Mouse (Mus musculus) heart, embryonic 11.5 days (tissue): ENCODE data around the gene Rab42. TPM values are rescaled to one million over a fixed set of nuclear protein-coding genes. Genes with fewer than 3 reads are reported as not detected.

Experiments used
- ATAC-seq: fragments of 200-750 bp; cut with Nextera tagmentation; replicated peaks from 2 replicates; pipeline ENCODE4 v1.8.0; 2017; ENCODE audit warnings: moderate library complexity; ENCODE audit not compliant: insufficient number of reproducible peaks, low FRiP score, low TSS enrichment
- H3K27ac ChIP-seq: fragments of 300-500 bp; sonication (generic); 2 replicates; pipeline ENCODE4 v1.5.1; 2014; ENCODE audit warnings: mild to moderate bottlenecking, low read depth, low read length
- H3K27me3 ChIP-seq: fragments of 300-500 bp; sonication (generic); 2 replicates; pipeline ENCODE4 v1.6.1; 2014; ENCODE audit warnings: mild to moderate bottlenecking, low read length, mixed read lengths; ENCODE audit not compliant: control insufficient read depth, insufficient read depth
- H3K36me3 ChIP-seq: fragments of 300-500 bp; sonication (generic); 2 replicates; pipeline ENCODE4 v1.6.1; 2014; ENCODE audit warnings: mild to moderate bottlenecking, low read length, moderate library complexity, mixed read lengths; ENCODE audit not compliant: control insufficient read depth, insufficient read depth
- H3K4me1 ChIP-seq: fragments of 300-500 bp; sonication (generic); 2 replicates; pipeline ENCODE4 v1.6.1; 2014; ENCODE audit warnings: low read length; ENCODE audit not compliant: control insufficient read depth, insufficient read depth
- H3K4me2 ChIP-seq: fragments of 300-500 bp; sonication (generic); 2 replicates; pipeline ENCODE4 v1.6.1; 2014; ENCODE audit warnings: mild to moderate bottlenecking, moderate library complexity
- H3K4me3 ChIP-seq: fragments of 300-500 bp; sonication (generic); 2 replicates; pipeline ENCODE4 v1.5.1; 2014; ENCODE audit warnings: low read depth, low read length
- H3K9ac ChIP-seq: fragments of 300-500 bp; sonication (generic); 2 replicates; pipeline ENCODE4 v1.6.1; 2014; ENCODE audit warnings: mild to moderate bottlenecking, low read depth, low read length, moderate library complexity
- H3K9me3 ChIP-seq: fragments of 300-500 bp; sonication (generic); replicated peaks from 2 replicates; pipeline ENCODE4 v1.6.1; 2016; ENCODE audit warnings: low read length; ENCODE audit not compliant: control insufficient read depth
- WGBS: fragments of 180-500 bp; shearing (Covaris S2); extraction: QIAGEN DNeasy Blood & Tissue Kit; methylation state at CpG from one replicate; pipeline ENCODE4 v1.1.7; 2014; ENCODE audit not compliant: insufficient replicate concordance; 5-methylcytosine and 5-hydroxymethylcytosine counted together
- polyA plus RNA-seq: library from polyadenylated mRNA; unstranded; fragments of >200 nt; fragmentation: Nextera tagmentation; extraction: Ambion mirVana; gene quantifications from 2 replicates; pipeline ENCODE4 v1.2.1, GENCODE M21; 2014

Gene Rab42
- polyA plus RNA-seq, 1 experiment from 2014 or later = 0.57 TPM

DNA sequence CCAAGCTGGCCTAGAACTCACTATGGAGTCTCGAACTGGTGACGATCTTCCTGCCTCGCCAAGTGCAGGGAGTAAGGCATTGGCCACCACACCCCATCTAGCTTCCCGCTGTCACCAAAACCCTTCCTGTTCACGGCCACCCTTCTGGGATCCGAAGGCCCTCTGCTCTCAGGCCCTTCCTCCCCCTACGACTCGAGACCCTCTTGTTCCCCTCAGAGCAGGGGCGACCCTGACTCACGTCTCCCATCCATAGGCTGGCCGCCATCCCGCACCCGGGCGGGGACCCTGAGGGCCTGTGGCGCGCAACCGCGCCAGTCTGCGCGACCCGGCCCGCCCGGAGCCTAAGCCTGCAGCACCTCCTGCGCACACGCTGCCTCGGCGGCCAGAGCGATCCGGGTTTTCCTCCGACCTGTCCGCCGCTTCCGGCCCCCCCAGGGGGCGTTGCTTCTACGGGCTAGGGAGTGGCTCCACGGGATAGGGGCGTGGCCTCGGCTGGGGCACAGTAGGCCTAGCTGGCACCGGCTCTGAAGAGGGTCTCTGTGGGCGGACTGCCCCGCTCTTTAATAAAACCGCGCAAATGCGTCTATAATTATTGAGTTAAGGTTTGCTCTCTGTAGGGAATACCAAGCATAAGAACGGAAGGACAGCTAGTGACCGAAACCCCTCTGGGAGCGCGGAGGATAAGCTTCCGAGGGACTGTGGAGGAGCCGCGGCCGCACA, 26.1 kb upstream of the Rab42 start, which contains the start of gene Trnau1ap:
Trnau1ap (minus strand) TSS at position 424 of the 720 bp plus-strand sequence.
- peak within 1 kb of the TSS; percentile 68 for H3K4me2 ChIP-seq
- ATAC-seq = peak; percentile 96
- WGBS = under 1% methylated on average over 52 of the region's 52 CpGs
- H3K4me3 ChIP-seq = peak within 1 kb of the TSS; percentile 86
- H3K9ac ChIP-seq = peak within 1 kb of the TSS; percentile 91
- no peaks in the 10 kb centered on the region for H3K27me3 ChIP-seq
- H3K9me3 ChIP-seq = no peaks in the 10 kb centered on the region
- peak within 1 kb of the TSS; percentile 91 for H3K27ac ChIP-seq
- H3K36me3 ChIP-seq = peaks cover 22% of the 10 kb centered on the region
- H3K4me1 ChIP-seq = peaks cover 7% of the 10 kb centered on the region

DNA sequence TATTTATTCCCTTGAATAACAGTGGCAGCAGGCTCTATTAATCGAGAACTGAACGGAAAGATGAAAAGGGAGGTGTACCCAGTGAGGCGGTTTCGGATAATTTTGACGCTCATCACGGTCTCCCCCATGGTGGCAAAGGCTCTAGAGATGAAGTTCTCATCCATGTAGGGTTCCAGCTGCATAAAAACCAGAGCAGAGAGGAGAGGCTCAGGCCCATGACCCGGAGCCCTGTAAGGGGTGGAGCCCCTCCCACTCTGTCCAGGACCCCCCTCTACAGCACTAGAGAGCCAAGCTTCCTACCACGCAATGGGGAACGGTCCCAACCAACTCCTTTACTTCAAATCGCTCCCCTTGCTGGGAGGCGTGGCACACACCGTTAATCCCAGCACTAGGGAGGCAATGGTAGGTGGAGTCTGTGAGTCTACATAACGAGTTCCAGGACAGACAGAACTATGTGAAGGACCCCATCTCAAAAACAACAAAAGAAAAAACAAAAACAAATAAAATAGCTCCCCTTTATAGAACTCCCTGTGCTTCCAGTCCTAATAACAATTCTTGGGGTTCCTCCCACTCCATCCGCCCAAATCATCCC, 25.3 kb upstream of the Rab42 start:
- H3K27ac ChIP-seq = peak overlapping the region; percentile 91; the same call in 1 of the 2 replicates

DNA sequence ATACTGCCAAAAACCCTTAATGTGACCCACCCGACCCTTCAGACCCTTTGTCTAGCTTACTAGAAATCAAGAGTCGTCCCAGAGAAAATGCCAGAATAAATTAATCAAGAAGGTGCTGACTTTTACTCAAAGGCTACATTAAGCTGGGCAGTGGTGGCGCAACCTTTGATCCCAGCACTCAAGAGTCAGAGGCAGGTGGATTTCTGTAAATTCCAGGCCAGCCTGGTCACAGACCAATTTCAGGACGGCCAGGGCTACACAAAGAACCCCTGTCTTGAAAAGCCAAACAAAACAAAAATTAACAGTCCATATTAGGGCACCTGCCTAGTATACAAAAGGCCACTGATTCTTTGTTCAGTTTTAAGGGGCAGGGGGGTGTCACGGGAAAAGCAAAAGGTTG, 23.3 kb upstream of the Rab42 start:
- Histone ChIP-seq H3K9me3 (no peaks in the 10 kb centered on the region), H3K4me2 (no peak overlapping the region), H3K4me3 (no peak overlapping the region), H3K27me3 (no peaks in the 10 kb centered on the region), H3K9ac (no peak overlapping the region), H3K4me1 (peaks cover 7% of the 10 kb centered on the region), H3K36me3 (peaks cover 20% of the 10 kb centered on the region), H3K27ac (no peak overlapping the region)
- no peak for ATAC-seq
- WGBS = 83% methylated on average over 5 of the region's 5 CpGs

More for the DNA sequence above, 25.3 kb upstream of the Rab42 start:
- Histone ChIP-seq H3K4me2 (peak overlapping the region; percentile 68), H3K4me3 (peak overlapping the region; percentile 86), H3K9me3 (no peaks in the 10 kb centered on the region), H3K27me3 (no peaks in the 10 kb centered on the region), H3K36me3 (peaks cover 16% of the 10 kb centered on the region), H3K9ac (peak overlapping the region; percentile 91), H3K4me1 (peaks cover 7% of the 10 kb centered on the region)
- 46% methylated on average over 14 of the region's 14 CpGs for WGBS
- ATAC-seq = no peak

DNA sequence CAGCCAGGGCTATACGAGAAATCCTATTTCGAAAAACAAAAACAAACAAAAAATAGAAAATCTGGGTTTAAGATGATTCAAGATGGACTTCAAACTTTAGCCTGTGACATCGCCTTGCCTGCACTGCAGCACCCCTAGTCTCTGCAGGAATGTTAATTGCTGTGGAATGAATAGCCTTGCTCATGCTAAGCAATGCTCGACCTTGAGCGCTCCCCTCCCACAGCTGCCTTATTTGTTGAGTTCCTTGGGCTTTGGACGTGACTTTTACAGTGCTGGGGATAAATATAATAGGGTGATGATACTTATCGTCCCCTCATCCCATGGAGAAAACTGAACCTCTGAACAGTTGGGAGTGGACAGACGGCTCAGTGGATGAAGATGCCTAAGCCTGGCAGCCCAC, 12.5 kb upstream of the Rab42 start:
- 75% methylated on average over 8 of the region's 8 CpGs for WGBS
- Histone ChIP-seq H3K4me3 (no peak overlapping the region), H3K27ac (no peak overlapping the region)

DNA sequence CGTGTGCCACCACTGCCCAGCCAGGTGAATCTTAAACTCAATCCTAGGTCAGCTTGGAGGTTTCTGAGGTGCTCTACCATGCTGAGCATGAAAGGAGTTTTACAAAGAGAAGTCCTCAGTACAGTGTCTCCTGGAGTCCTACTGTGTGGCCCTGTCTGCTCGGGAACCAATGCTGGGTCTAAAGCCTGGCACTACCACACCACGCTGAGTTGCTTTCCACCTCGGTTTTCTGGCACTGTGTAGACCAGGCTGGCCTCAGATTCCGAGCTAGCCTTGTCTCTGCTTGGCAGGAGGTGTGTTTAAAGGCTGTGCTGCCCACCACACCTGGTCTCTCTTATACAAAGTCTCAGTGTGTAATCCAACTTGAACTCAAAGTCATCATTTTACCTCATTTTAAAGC, 9.4 kb upstream of the Rab42 start:
- peaks cover 11% of the 10 kb centered on the region for H3K4me1 ChIP-seq
- no peak overlapping the region for H3K27ac ChIP-seq
- no peak overlapping the region for H3K4me3 ChIP-seq
- 80% methylated on average over 5 of the region's 5 CpGs for WGBS
- H3K36me3 ChIP-seq = peaks cover 25% of the 10 kb centered on the region
- H3K9me3 ChIP-seq = no peaks in the 10 kb centered on the region
- H3K9ac ChIP-seq = no peak overlapping the region
- H3K4me2 ChIP-seq = no peak overlapping the region
- ATAC-seq = no peak
- no peaks in the 10 kb centered on the region for H3K27me3 ChIP-seq

More for the DNA sequence above, 12.5 kb upstream of the Rab42 start:
- Histone ChIP-seq H3K4me1 (no peaks in the 10 kb centered on the region), H3K9ac (no peak overlapping the region), H3K27me3 (no peaks in the 10 kb centered on the region), H3K4me2 (no peak overlapping the region), H3K36me3 (peaks cover 31% of the 10 kb centered on the region), H3K9me3 (no peaks in the 10 kb centered on the region)
- no peak for ATAC-seq

DNA sequence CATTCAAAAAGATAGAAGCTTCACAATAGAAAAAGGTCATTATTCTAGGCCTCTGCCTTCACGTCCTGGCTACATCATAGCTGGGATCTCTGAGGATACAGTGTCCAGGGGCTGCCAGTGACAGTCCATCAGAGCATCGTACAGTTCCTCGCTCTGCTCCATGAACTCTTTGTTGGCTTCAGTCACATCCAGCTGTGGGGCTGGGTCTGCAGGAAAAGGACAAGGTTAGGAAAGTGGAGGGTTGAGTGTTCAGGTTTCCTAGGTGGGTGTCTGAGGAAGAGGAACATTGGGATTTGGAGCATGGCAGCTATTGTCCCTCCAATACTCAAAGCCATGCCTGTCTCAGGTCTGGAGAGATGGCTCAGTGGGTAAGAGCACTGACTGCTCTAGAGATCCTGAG, 8.6 kb upstream of the Rab42 start:
- 48% methylated on average over 3 of the region's 3 CpGs for WGBS
- no peak for ATAC-seq
- Histone ChIP-seq H3K36me3 (peaks cover 25% of the 10 kb centered on the region), H3K4me2 (no peak overlapping the region), H3K9ac (no peak overlapping the region), H3K9me3 (no peaks in the 10 kb centered on the region), H3K27me3 (no peaks in the 10 kb centered on the region), H3K27ac (no peak overlapping the region), H3K4me3 (no peak overlapping the region), H3K4me1 (peaks cover 11% of the 10 kb centered on the region)

DNA sequence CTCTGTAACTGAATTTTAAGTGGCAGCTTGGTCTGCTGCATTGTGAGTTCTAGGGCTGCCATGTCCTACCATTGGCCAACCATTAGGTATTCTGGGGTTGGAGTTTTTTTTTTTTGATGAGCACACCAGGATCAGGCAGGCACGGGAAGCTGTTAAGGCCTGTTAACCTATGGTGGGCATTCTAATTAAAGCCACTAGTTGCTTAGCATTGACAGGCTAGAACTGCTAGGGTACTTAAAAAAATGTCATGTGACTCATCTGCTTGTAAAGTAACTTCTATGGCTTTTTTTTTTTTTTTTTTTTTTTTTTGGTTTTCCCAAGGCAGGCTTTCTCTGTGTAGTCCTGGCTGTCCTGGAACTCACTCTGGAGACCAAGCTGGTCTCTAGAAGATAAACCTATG, 8.0 kb upstream of the Rab42 start:
- no peak overlapping the region for H3K9ac ChIP-seq
- no peak overlapping the region for H3K4me3 ChIP-seq
- H3K36me3 ChIP-seq = peaks cover 22% of the 10 kb centered on the region
- H3K9me3 ChIP-seq = no peaks in the 10 kb centered on the region
- peaks cover 11% of the 10 kb centered on the region for H3K4me1 ChIP-seq
- no peaks in the 10 kb centered on the region for H3K27me3 ChIP-seq
- ATAC-seq = no peak
- H3K4me2 ChIP-seq = no peak overlapping the region
- WGBS = 50% methylated on average over 1 of the region's 1 CpGs
- no peak overlapping the region for H3K27ac ChIP-seq

DNA sequence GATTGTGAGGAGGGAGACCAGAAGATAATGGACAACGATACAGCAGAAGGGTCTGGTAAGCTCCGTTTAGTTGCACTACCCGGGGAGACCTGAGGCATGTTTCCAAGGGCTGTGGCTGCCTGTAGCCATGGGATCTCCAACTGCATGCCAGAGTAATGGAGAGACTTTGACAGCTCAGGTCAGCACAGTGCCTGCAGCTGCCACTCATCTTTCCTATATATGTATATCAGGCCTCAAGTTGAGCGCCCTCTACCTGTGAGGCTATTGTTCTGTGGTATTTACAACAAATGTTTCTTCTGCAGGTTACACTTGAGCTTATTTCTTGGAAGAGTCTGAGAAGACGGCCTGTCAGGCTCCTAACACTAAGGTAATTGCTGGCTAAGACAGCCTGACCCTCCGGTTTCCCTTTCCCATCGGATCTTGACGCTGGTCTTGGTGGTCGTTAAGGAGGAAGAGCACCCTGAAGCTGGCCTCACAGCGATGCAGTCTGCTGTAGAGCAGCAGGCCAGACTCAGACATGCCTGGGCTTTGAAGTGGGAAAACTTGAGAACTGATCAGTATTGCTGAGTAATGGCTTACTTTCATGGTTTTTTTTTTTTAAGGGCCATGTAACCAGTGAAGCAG, 6.8 kb upstream of the Rab42 start:
- Histone ChIP-seq H3K27me3 (no peaks in the 10 kb centered on the region), H3K4me3 (peak overlapping the region; percentile 81), H3K27ac (peak overlapping the region; percentile 89; the same call in 1 of the 2 replicates), H3K4me1 (peaks cover 11% of the 10 kb centered on the region), H3K9me3 (no peaks in the 10 kb centered on the region), H3K36me3 (peaks cover 20% of the 10 kb centered on the region), H3K4me2 (peak overlapping the region; percentile 93), H3K9ac (peak overlapping the region; percentile 95)
- 31% methylated on average over 10 of the region's 10 CpGs for WGBS
- ATAC-seq = no peak
